Mouse (Mus musculus) olfactory bulb, adult 2 months (tissue): ENCODE measurements at regions not wholly inside any gene's neighbourhood (a gene's known extent, or its start where the extent isn't known, plus 50 kb on each side); places are given as distances from the start of the nearest gene placed in this dataset.

ENCODE experiments used
- CTCF ChIP-seq: fragments of 200-500 bp; IDR thresholded peaks from 2 replicates; pipeline ENCODE4 v1.5.1; 2012; ENCODE audit warnings: low read depth, mild to moderate bottlenecking, low read length, moderate library complexity; ENCODE audit not compliant: insufficient read depth
- POLR2A ChIP-seq: fragments of 200-500 bp; IDR thresholded peaks from 2 replicates; pipeline ENCODE4 v1.6.1; 2012; ENCODE audit warnings: mild to moderate bottlenecking, low read depth, low read length, moderate library complexity; ENCODE audit not compliant: insufficient read depth

DNA sequence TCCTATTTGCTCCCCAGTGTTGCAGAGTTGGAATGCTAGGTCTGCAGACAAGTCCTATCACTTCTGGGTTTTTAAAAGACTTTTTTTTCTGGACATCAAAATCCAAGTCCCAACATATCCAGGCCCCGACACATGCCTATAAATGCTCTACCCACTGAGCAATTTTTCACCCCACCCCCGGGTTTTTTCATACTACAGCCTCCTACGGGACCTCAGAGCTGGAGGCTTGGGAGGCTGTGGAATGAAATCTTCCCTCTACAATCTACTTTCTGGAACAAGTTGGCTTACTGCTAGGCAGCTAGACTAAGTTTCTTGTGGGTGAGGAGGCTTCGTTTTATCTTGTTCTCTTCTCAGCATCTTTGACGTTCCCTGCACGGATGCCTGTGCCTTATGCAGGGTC lies 724.7 kb downstream of the Pdcd6ip start:
- no peak for TF ChIP-seq CTCF
- no peak for TF ChIP-seq POLR2A
